Mouse (Mus musculus): ENCODE results near the gene Kcng4.

GRCm38 (mm10) chr8:119585901-119586300, 49.6 kb downstream of the Kcng4 start:
- TF ChIP-seq POLR2A (IDR thresholded peaks at IDR 0.05; ENCODE audit: insufficient read depth, low read depth, low read length) (no peak), CTCF (IDR thresholded peaks at IDR 0.05; ENCODE audit: insufficient read depth, low read depth, low read length) (no peak)
